Mouse (Mus musculus): ENCODE results near the gene Kcna3. TPM values are rescaled to one million over a fixed set of nuclear protein-coding genes. Genes with fewer than 3 reads are reported as not detected.

Gene Kcna3
- polyA plus RNA-seq, 1 experiment from 2014 or later = 1.4 TPM

GRCm38 (mm10) chr3:107076658-107077057 lies 40.7 kb downstream of the Kcna3 start:
- H3K4me3 ChIP-seq (ENCODE audit: low read depth, low read length) = no peak overlapping the region
- no peaks in the 10 kb centered on the region for H3K4me1 ChIP-seq (ENCODE audit: control insufficient read depth, insufficient read depth, low read length)
- no peak overlapping the region for H3K27ac ChIP-seq (ENCODE audit: low read depth, low read length)
- no peak overlapping the region for H3K4me2 ChIP-seq
- no peak for ATAC-seq (replicated peaks; ENCODE audit: insufficient number of reproducible peaks, low FRiP score, low TSS enrichment)
- no peaks in the 10 kb centered on the region for H3K36me3 ChIP-seq (ENCODE audit: control insufficient read depth, insufficient read depth, low read length)
- 29% methylated on average over 3 of the region's 3 CpGs for WGBS (ENCODE audit: insufficient replicate concordance)
- H3K9ac ChIP-seq (ENCODE audit: low read depth, low read length) = no peak overlapping the region
- no peaks in the 10 kb centered on the region for H3K27me3 ChIP-seq (ENCODE audit: control insufficient read depth, insufficient read depth, low read length)
- no peaks in the 10 kb centered on the region for H3K9me3 ChIP-seq (replicated peaks; ENCODE audit: control insufficient read depth, low read length)

GRCm38 (mm10) chr3:107077101-107077500 lies 41.1 kb downstream of the Kcna3 start:
- Histone ChIP-seq H3K4me3 (ENCODE audit: low read depth, low read length) (no peak overlapping the region), H3K27me3 (ENCODE audit: control insufficient read depth, insufficient read depth, low read length) (no peaks in the 10 kb centered on the region), H3K9me3 (replicated peaks; ENCODE audit: control insufficient read depth, low read length) (no peaks in the 10 kb centered on the region), H3K27ac (ENCODE audit: low read depth, low read length) (no peak overlapping the region), H3K36me3 (ENCODE audit: control insufficient read depth, insufficient read depth, low read length) (no peaks in the 10 kb centered on the region), H3K4me1 (ENCODE audit: control insufficient read depth, insufficient read depth, low read length) (no peaks in the 10 kb centered on the region), H3K9ac (ENCODE audit: low read depth, low read length) (no peak overlapping the region), H3K4me2 (no peak overlapping the region)
- 88% methylated on average over 2 of the region's 2 CpGs for WGBS (ENCODE audit: insufficient replicate concordance)
- no peak for ATAC-seq (replicated peaks; ENCODE audit: insufficient number of reproducible peaks, low FRiP score, low TSS enrichment)

- no peak overlapping the region for H3K27ac ChIP-seq (ENCODE audit: low read depth, low read length)
- 66% methylated on average over 3 of the region's 3 CpGs for WGBS (ENCODE audit: insufficient replicate concordance)
- H3K4me2 ChIP-seq = no peak overlapping the region
- H3K27me3 ChIP-seq (ENCODE audit: control insufficient read depth, insufficient read depth, low read length) = no peaks in the 10 kb centered on the region
- no peaks in the 10 kb centered on the region for H3K36me3 ChIP-seq (ENCODE audit: control insufficient read depth, insufficient read depth, low read length)
- no peak overlapping the region for H3K4me3 ChIP-seq (ENCODE audit: low read depth, low read length)
- ATAC-seq (replicated peaks; ENCODE audit: insufficient number of reproducible peaks, low FRiP score, low TSS enrichment) = no peak
- H3K9me3 ChIP-seq (replicated peaks; ENCODE audit: control insufficient read depth, low read length) = peaks cover 3% of the 10 kb centered on the region; the same call in 1 of the 2 replicates
- H3K4me1 ChIP-seq (ENCODE audit: control insufficient read depth, insufficient read depth, low read length) = no peaks in the 10 kb centered on the region
- H3K9ac ChIP-seq (ENCODE audit: low read depth, low read length) = no peak overlapping the region
Measured at GRCm38 (mm10) chr3:107080803-107081202, 44.8 kb downstream of the Kcna3 start.

- no peaks in the 10 kb centered on the region for H3K36me3 ChIP-seq (ENCODE audit: control insufficient read depth, insufficient read depth, low read length)
- H3K4me3 ChIP-seq (ENCODE audit: low read depth, low read length) = no peak overlapping the region
- no peak overlapping the region for H3K9ac ChIP-seq (ENCODE audit: low read depth, low read length)
- peaks cover 3% of the 10 kb centered on the region; the same call in 1 of the 2 replicates for H3K9me3 ChIP-seq (replicated peaks; ENCODE audit: control insufficient read depth, low read length)
- no peak for ATAC-seq (replicated peaks; ENCODE audit: insufficient number of reproducible peaks, low FRiP score, low TSS enrichment)
- no peak overlapping the region for H3K4me2 ChIP-seq
- H3K4me1 ChIP-seq (ENCODE audit: control insufficient read depth, insufficient read depth, low read length) = no peaks in the 10 kb centered on the region
- H3K27ac ChIP-seq (ENCODE audit: low read depth, low read length) = no peak overlapping the region
- WGBS (ENCODE audit: insufficient replicate concordance) = 16% methylated on average over 3 of the region's 3 CpGs
- no peaks in the 10 kb centered on the region for H3K27me3 ChIP-seq (ENCODE audit: control insufficient read depth, insufficient read depth, low read length)
Measured at GRCm38 (mm10) chr3:107081227-107081626, 45.3 kb downstream of the Kcna3 start.

GRCm38 (mm10) chr3:107084586-107084985 lies 48.6 kb downstream of the Kcna3 start:
- no peak for ATAC-seq (replicated peaks; ENCODE audit: insufficient number of reproducible peaks, low FRiP score, low TSS enrichment)
- WGBS (ENCODE audit: insufficient replicate concordance) = 76% methylated on average over 3 of the region's 3 CpGs
- Histone ChIP-seq H3K9me3 (replicated peaks; ENCODE audit: control insufficient read depth, low read length) (peaks cover 3% of the 10 kb centered on the region; the same call in 1 of the 2 replicates), H3K4me1 (ENCODE audit: control insufficient read depth, insufficient read depth, low read length) (no peaks in the 10 kb centered on the region), H3K36me3 (ENCODE audit: control insufficient read depth, insufficient read depth, low read length) (no peaks in the 10 kb centered on the region), H3K27ac (ENCODE audit: low read depth, low read length) (no peak overlapping the region), H3K4me2 (no peak overlapping the region), H3K9ac (ENCODE audit: low read depth, low read length) (no peak overlapping the region), H3K4me3 (ENCODE audit: low read depth, low read length) (no peak overlapping the region), H3K27me3 (ENCODE audit: control insufficient read depth, insufficient read depth, low read length) (no peaks in the 10 kb centered on the region)

GRCm38 (mm10) chr3:107087410-107087809 lies 51.4 kb downstream of the Kcna3 start:
- peaks cover 2% of the 10 kb centered on the region; the same call in 1 of the 2 replicates for H3K9me3 ChIP-seq (replicated peaks; ENCODE audit: control insufficient read depth, low read length)
- H3K4me2 ChIP-seq = no peak overlapping the region
- H3K27me3 ChIP-seq (ENCODE audit: control insufficient read depth, insufficient read depth, low read length) = no peaks in the 10 kb centered on the region
- H3K4me3 ChIP-seq (ENCODE audit: low read depth, low read length) = no peak overlapping the region
- no peaks in the 10 kb centered on the region for H3K36me3 ChIP-seq (ENCODE audit: control insufficient read depth, insufficient read depth, low read length)
- ATAC-seq (replicated peaks; ENCODE audit: insufficient number of reproducible peaks, low FRiP score, low TSS enrichment) = no peak
- 85% methylated on average over 4 of the region's 4 CpGs for WGBS (ENCODE audit: insufficient replicate concordance)
- H3K9ac ChIP-seq (ENCODE audit: low read depth, low read length) = no peak overlapping the region
- no peaks in the 10 kb centered on the region for H3K4me1 ChIP-seq (ENCODE audit: control insufficient read depth, insufficient read depth, low read length)
- no peak overlapping the region for H3K27ac ChIP-seq (ENCODE audit: low read depth, low read length)

Other genes starting within 250 kb of the Kcna3 start
- gene Cd53, start 246.0 kb upstream of the Kcna3 start, polyA plus RNA-seq (2014; fragmentation: Nextera tagmentation; extraction: Ambion mirVana) = 2.9 and 3.1 TPM in 2 replicates
- not detected in 2 replicates for gene Olfr266, start 209.9 kb upstream of the Kcna3 start, polyA plus RNA-seq (2014; fragmentation: Nextera tagmentation; extraction: Ambion mirVana)
- gene Kcna2, start 65.0 kb downstream of the Kcna3 start, polyA plus RNA-seq (2014; fragmentation: Nextera tagmentation; extraction: Ambion mirVana) = 0.06 and 0.13 TPM in 2 replicates
- gene Kcna10, start 146.9 kb downstream of the Kcna3 start, polyA plus RNA-seq (2014; fragmentation: Nextera tagmentation; extraction: Ambion mirVana) = not detected in 2 replicates
- 0.17 TPM in 1 of 2 replicates, not detected in the other for gene Cym, start 185.6 kb downstream of the Kcna3 start, polyA plus RNA-seq (2014; fragmentation: Nextera tagmentation; extraction: Ambion mirVana)
- gene A630076J17Rik, start 194.4 kb downstream of the Kcna3 start, polyA plus RNA-seq (2014; fragmentation: Nextera tagmentation; extraction: Ambion mirVana) = not detected in 2 replicates
- gene Prok1, start 203.5 kb downstream of the Kcna3 start, polyA plus RNA-seq (2014; fragmentation: Nextera tagmentation; extraction: Ambion mirVana) = not detected in 2 replicates
- 153 and 156 TPM in 2 replicates for gene Lamtor5, start 242.7 kb downstream of the Kcna3 start, polyA plus RNA-seq (2014; fragmentation: Nextera tagmentation; extraction: Ambion mirVana)